Mouse (Mus musculus): ENCODE measurements at regions not wholly inside any gene's neighbourhood (a gene's known extent, or its start where the extent isn't known, plus 50 kb on each side); places are given as distances from the start of the nearest gene placed in this dataset.

DNA sequence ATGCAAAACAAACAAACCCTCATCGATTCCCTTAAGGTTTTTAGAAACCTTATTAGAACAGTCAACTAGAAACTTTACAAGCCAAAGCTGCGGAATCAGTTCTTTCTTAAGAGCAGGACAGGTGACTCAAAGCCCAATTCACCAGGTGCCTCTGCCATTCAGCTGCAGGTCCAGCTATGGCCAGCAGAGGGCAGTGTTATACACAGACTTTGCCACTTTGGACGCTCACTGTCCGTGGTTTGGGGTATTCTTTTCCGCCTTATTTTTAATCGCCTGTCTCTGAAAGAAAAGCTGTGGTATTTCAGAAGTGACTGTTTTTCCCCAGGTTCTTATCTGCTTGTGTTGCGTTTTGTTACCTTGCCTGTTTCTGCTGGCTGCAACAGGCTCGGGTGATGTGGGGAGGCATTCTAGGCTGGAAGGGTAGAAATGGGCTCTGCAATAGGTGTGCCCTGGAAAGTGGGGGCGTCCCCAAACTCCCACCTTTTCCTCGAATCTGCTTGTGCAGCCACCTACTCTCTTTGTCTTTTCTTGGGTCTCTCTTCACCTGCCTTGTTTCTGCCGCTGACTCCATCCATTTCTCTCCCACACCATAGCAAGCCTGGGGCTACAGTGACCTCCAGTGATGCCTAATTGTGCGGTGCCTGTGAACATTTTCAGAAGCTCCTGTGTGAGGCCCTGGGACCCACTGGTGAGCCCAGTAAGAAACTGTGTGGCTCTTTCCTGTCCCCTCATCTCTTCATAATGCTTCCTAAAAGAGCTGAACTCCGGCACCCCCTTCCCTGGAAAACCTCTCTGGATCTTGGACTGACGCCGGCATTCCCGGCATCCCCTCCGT, 142.4 kb downstream of the Mtx3 start:
- CTCF ChIA-PET = interaction anchor here (0.8 to 1.6 kb wide), 3 partner anchors 12 to 256 kb away, joined by 3 to 8 read pairs (median 5); no protein-coding TSS in a partner anchor

DNA sequence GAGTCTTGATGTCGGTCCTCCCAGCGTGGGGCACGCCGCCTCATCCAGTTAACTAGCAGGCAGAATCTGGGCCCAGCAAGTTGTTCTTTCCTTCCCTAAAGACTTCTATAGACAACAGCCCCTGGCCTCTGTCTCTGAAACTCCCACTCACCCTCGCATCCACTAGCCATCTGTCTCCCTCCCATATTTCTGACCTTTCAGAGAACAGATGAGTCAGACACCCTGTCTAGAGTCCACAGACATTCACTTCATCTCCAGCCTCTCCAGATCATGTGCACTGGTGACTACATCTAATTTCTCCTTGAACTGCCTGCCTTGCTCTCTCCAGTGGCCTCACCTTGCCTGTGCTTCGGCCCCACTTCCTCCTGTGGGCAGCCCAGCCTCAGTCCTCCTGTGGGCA, 143.1 kb downstream of the Mtx3 start:
- CTCF ChIA-PET = interaction anchor here (0.8 to 1.6 kb wide), 3 partner anchors 11 to 256 kb away, joined by 3 to 8 read pairs (median 5); no protein-coding TSS in a partner anchor

DNA sequence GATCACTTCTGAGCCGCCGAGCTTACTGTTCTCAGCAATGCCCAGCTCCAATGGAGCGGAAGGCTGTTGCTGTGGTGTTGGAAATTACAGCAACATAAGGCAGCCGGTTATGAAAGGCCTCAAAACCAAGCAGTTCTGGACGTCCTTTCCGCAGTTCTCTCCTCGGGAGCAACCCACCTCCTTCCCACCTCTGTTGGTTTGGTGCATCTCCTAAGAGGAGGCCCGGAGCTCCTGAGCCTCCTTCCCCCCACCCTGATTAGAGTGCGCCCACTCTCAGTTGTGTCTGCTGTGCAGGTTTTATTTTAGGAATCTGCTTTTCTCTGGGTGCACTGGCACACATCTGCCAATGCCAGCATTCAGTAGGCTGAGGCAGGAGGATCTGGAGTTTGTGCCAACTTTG, 144.0 kb downstream of the Mtx3 start:
- CTCF ChIA-PET = interaction anchor here (0.6 kb wide), 2 partner anchors 155 to 238 kb away, joined by 3 to 10 read pairs; no protein-coding TSS in a partner anchor

DNA sequence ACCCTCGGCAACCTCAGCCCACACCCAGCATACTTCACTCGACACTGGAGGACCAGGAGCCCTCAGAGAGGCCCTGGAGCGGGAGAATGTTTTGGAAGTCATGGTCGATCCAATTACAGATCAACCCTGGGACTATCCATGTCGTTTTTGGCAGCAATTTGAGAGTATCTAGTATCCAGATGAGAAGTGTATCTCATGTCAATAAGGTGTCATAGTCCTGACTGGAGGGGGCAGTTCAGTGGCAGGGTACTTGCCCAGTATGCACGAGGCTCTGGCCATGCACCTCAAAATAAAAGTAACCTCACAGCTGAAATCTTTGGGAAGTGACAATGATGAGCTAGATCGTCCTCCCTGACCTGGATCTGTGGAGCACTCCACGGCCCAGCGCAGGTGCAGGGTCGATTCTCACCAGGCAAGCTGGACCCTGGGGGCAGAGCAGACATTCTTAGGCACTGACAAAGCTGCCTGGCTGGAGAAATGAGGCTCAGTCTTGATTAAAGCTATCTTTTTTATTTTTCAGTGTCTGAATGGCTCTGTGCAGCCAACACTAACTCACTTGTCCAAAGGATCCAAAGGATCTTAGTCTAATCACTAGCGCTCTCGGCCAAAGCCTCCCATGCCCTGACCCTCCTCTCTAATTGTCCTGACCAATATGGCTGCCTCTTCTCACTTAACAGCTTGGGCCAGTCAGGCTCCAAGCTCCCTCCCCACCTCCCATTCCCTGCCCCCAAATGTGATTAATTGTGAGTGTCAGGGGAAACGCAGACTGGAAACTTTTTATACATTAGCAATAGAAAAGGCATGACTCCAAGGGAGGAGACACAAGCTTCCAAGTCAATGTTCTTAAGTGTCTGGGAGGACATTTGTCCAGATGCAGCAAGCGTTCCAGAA, 146.0 kb downstream of the Mtx3 start:
- CTCF ChIA-PET = interaction anchor here (0.6 kb wide), 1 partner anchor 253 kb away, joined by 3 read pairs; no protein-coding TSS in a partner anchor
